Mouse (Mus musculus): ENCODE measurements around the gene Grin2d. TPM values are rescaled to one million over a fixed set of nuclear protein-coding genes. Genes with fewer than 3 reads are reported as not detected.
"Not testable (repeated sequence)": the region's sequence is repeated elsewhere in the genome, so short reads cannot be mapped to it uniquely, and the experiment has no call there.

Gene Grin2d
- polyA plus RNA-seq, 1 experiment from 2014 or later = 0.37 TPM

DNA sequence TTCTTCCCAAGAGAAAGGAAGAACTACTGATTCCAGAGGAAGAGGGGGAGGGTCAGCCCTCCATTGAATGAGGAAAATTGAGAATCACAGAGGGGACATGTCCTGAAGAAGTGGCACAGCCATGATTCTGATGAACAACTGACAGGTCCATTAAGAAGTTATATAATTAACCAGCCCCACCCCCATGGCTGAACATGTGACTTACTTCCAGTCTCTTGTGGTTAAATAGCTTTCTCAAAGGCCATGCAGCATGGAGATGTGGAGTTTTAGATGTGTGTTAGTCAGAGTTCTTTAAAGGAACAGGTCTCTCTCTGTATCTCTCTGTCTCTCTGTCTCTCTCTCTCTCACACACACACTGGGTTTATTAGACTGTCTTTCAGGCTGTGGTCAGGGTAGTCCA lies 30.2 kb upstream of the Grin2d start:
- Histone ChIP-seq H3K36me3 (ENCODE audit: control insufficient read depth, insufficient read depth, low read length) (peaks cover 12% of the 10 kb centered on the region; the same call in 1 of the 2 replicates), H3K4me3 (ENCODE audit: low read depth, low read length) (no peak overlapping the region), H3K27me3 (replicated peaks; ENCODE audit: control insufficient read depth, insufficient read depth, low read length) (no peaks in the 10 kb centered on the region), H3K4me2 (ENCODE audit: low read length) (no peak overlapping the region), H3K4me1 (replicated peaks; ENCODE audit: control insufficient read depth, insufficient read depth, low read length) (no peaks in the 10 kb centered on the region), H3K9me3 (ENCODE audit: control insufficient read depth, low read length) (no peaks in the 10 kb centered on the region), H3K9ac (ENCODE audit: low read length) (no peak overlapping the region), H3K27ac (ENCODE audit: low read depth) (no peak overlapping the region)
- ATAC-seq (replicated peaks; ENCODE audit: low FRiP score, low TSS enrichment, low read depth) (no peak), DNase-seq (ENCODE audit: low spot score) (no peak)

DNA sequence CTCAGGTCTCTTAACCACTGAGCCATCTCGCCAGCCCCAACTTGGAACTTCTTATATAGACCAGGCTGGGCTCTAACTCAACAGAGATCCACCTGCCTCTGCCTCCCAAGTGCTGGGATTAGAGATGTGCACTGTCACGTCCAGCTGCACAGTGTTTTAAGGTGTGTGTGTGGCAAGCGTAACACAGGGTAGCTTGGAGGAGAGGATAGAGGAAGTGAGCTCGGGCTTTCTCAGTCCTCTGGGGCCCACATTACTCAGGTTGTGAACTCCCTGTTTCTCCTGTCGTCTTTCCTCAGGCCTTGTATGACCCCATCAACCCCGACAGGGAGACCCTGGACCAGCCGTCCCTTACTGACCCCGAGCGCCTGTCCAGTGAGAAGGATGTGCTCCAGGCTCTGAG lies 28.4 kb upstream of the Grin2d start:
- WGBS = 89% methylated on average over 9 of the region's 9 CpGs
- DNase-seq (ENCODE audit: low spot score) = no peak

DNA sequence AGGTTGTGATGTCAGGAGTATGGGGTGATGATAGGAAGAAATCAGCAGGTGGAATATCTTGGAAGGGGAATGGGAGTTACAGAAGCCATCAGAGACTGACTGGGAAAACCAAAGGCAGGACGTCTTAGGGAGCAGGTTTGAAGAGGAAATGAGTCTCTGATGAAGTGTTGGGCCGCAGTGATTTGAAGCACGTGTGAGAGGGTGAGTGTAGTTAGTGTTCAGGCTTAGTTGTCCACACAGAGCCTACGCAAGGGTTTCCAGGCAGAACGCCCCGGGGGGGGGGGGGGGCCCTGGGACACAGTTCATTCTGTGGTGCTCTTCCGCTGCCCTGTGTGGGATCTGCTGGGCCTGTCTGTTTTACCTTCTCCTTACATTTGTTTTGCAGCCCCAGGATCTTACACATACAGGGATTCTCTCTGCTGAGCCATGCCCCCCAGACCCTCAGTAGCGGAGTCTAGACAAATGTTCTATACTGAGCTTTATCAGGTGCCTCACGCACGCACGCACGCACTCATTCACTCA lies 24.4 kb upstream of the Grin2d start:
- Histone ChIP-seq H3K4me2 (ENCODE audit: low read length) (no peak overlapping the region), H3K4me1 (replicated peaks; ENCODE audit: control insufficient read depth, insufficient read depth, low read length) (no peaks in the 10 kb centered on the region; the same call in 1 of the 2 replicates), H3K9ac (ENCODE audit: low read length) (no peak overlapping the region), H3K27me3 (replicated peaks; ENCODE audit: control insufficient read depth, insufficient read depth, low read length) (no peaks in the 10 kb centered on the region), H3K4me3 (ENCODE audit: low read depth, low read length) (no peak overlapping the region), H3K27ac (ENCODE audit: low read depth) (0 out of 2 replicates have a peak overlapping the region, but pooled peaks have one; percentile 27), H3K9me3 (ENCODE audit: control insufficient read depth, low read length) (no peaks in the 10 kb centered on the region), H3K36me3 (ENCODE audit: control insufficient read depth, insufficient read depth, low read length) (0 out of 2 replicates have a peak, but pooled peaks cover 7% of the 10 kb centered on the region)
- ATAC-seq (replicated peaks; ENCODE audit: low FRiP score, low TSS enrichment, low read depth) = no peak
- 75% methylated on average over 12 of the region's 12 CpGs for WGBS
- no peak for DNase-seq (ENCODE audit: low spot score)

More for the DNA sequence above, 28.4 kb upstream of the Grin2d start:
- Histone ChIP-seq H3K4me1 (replicated peaks; ENCODE audit: control insufficient read depth, insufficient read depth, low read length) (no peaks in the 10 kb centered on the region), H3K27me3 (replicated peaks; ENCODE audit: control insufficient read depth, insufficient read depth, low read length) (no peaks in the 10 kb centered on the region), H3K36me3 (ENCODE audit: control insufficient read depth, insufficient read depth, low read length) (peaks cover 12% of the 10 kb centered on the region; the same call in 1 of the 2 replicates), H3K27ac (ENCODE audit: low read depth) (no peak overlapping the region), H3K4me3 (ENCODE audit: low read depth, low read length) (no peak overlapping the region), H3K9ac (ENCODE audit: low read length) (no peak overlapping the region), H3K9me3 (ENCODE audit: control insufficient read depth, low read length) (no peaks in the 10 kb centered on the region), H3K4me2 (ENCODE audit: low read length) (no peak overlapping the region)
- no peak for ATAC-seq (replicated peaks; ENCODE audit: low FRiP score, low TSS enrichment, low read depth)

DNA sequence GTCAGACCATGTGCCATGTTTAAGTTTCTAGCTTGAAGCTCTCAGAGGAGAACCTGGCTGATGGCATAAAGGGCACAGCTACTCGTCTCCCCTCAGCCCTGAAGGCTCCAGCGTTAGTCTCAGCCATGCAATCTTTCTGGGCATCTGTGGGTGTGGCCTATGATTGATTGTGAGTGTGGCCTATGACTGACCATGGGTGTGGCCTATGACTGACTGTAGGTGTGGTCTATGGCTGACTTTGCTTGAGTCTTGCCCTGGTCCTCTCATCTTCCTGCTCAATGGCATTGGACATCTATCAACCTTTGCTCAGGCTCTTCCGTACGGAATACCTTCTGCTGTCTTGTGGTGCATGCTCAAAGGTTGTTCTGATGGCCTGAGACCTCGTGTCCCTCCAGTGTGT lies 23.4 kb upstream of the Grin2d start:
- 48% methylated on average over 5 of the region's 5 CpGs for WGBS
- Histone ChIP-seq H3K4me3 (ENCODE audit: low read depth, low read length) (no peak overlapping the region), H3K9ac (ENCODE audit: low read length) (no peak overlapping the region), H3K27ac (ENCODE audit: low read depth) (no peak overlapping the region), H3K27me3 (replicated peaks; ENCODE audit: control insufficient read depth, insufficient read depth, low read length) (no peaks in the 10 kb centered on the region), H3K36me3 (ENCODE audit: control insufficient read depth, insufficient read depth, low read length) (no peaks in the 10 kb centered on the region), H3K9me3 (ENCODE audit: control insufficient read depth, low read length) (no peaks in the 10 kb centered on the region), H3K4me1 (replicated peaks; ENCODE audit: control insufficient read depth, insufficient read depth, low read length) (no peaks in the 10 kb centered on the region; the same call in 1 of the 2 replicates), H3K4me2 (ENCODE audit: low read length) (no peak overlapping the region)
- DNase-seq (ENCODE audit: low spot score) (no peak), ATAC-seq (replicated peaks; ENCODE audit: low FRiP score, low TSS enrichment, low read depth) (no peak)

DNA sequence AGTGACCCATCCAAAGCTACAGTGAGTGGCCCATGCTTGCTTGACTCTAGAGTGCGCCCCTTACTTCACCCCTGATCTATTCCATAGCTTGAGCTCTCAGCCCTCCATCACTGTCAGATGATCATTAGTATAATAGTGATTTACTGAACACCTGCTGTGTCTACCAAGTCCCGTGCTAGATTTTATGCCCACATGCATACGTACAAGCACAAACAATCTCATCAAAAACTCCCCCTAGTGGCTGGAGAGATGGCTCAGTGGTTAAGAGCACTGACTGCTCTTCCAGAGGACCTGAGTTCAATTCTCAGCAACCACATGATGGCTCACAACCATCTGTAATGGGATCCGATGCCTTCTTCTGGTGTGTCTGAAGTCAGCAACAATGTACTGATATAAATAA lies 19.9 kb upstream of the Grin2d start:
- not testable (repeated sequence) for H3K9me3 ChIP-seq (ENCODE audit: control insufficient read depth, low read length); ATAC-seq (replicated peaks; ENCODE audit: low FRiP score, low TSS enrichment, low read depth); H3K27ac ChIP-seq (ENCODE audit: low read depth); H3K9ac ChIP-seq (ENCODE audit: low read length); H3K27me3 ChIP-seq (replicated peaks; ENCODE audit: control insufficient read depth, insufficient read depth, low read length); H3K36me3 ChIP-seq (ENCODE audit: control insufficient read depth, insufficient read depth, low read length); DNase-seq (ENCODE audit: low spot score); H3K4me1 ChIP-seq (replicated peaks; ENCODE audit: control insufficient read depth, insufficient read depth, low read length); H3K4me3 ChIP-seq (ENCODE audit: low read depth, low read length)
- 63% methylated on average over 4 of the region's 4 CpGs for WGBS
- peak overlapping the region; percentile 78 for H3K4me2 ChIP-seq (ENCODE audit: low read length)

DNA sequence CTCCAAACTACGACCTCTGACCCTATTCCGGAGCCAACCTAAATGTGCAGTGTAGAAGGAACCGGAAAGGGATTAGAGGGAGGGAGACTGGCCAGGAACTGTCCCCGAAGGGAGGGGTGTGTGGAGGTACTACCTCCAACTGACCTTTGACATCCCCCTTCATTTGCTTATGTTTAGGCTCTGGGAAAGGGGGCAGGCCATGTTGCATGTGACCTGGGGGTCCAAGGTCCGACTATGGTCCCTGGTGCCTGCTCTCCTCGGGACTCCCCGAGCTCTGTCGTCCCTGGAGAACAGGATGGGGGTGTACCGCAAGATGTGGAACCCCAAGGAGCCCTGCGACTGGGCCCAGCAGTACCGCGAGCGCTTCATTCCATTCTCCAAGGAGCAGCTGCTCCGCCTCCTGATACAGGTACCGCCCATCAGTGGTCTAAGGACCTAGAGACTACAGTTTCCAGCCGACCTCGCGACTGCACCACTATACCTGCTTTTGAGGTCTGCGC lies 19.1 kb upstream of the Grin2d start:
- DNase-seq (ENCODE audit: low spot score) (peak; percentile 82), ATAC-seq (replicated peaks; ENCODE audit: low FRiP score, low TSS enrichment, low read depth) (peak; percentile 75)
- no peaks in the 10 kb centered on the region; the same call in 1 of the 2 replicates for H3K4me1 ChIP-seq (replicated peaks; ENCODE audit: control insufficient read depth, insufficient read depth, low read length)
- H3K9ac ChIP-seq (ENCODE audit: low read length) = peak overlapping the region; percentile 64
- no peaks in the 10 kb centered on the region for H3K36me3 ChIP-seq (ENCODE audit: control insufficient read depth, insufficient read depth, low read length)
- H3K27me3 ChIP-seq (replicated peaks; ENCODE audit: control insufficient read depth, insufficient read depth, low read length) = no peaks in the 10 kb centered on the region
- H3K9me3 ChIP-seq (ENCODE audit: control insufficient read depth, low read length) = no peaks in the 10 kb centered on the region
- peak overlapping the region; percentile 78 for H3K4me2 ChIP-seq (ENCODE audit: low read length)
- peak overlapping the region; percentile 76 for H3K27ac ChIP-seq (ENCODE audit: low read depth)
- 2% methylated on average over 19 of the region's 19 CpGs for WGBS
- peak overlapping the region; percentile 57 for H3K4me3 ChIP-seq (ENCODE audit: low read depth, low read length)

DNA sequence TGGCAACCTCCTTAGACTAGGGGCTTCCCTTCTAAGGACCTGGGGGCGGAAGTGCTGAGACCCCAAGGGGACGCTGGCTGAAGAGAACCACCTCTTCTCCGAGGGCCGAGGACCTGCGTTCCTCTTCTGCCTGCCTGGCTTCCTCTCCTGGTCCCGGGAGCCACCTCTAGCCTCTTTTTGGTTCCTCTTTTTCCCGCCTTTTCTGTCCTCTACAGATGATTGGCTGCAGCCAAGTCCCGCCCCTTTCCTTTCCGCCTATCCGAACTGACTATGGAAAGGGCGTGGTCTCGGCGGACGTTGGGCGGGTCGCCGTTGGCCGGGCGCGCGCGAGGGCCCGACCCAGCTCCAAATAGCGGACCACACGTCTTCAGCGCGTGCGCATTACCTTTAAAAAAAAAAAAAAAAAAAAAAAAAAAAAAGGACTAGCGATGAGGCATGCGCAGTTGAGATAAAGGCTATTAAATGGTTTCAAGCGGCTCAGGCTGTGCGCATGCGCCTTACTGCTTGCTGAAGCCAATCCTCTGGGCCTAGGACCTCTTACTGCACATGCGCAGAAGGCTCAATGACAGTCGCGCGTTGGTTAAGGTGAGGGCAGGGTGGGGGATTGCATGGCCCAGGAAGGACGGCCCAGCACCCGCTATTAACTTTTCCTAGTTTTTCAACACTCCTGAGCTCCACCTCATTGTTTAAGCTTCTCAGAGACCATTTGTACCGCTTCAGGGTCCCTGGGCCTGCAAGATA lies 18.5 kb upstream of the Grin2d start, which contains the start of the genes Syngr4 and Tmem143:
Gene Syngr4, minus strand, starts transcription at position 198 of the 741 bp plus-strand sequence.
Gene Tmem143, plus strand, starts transcription at position 425 of the 741 bp plus-strand sequence.
- 2% methylated on average over 40 of the region's 40 CpGs for WGBS
- peak within 1 kb of the TSS; percentile 78 for H3K4me2 ChIP-seq (ENCODE audit: low read length)

DNA sequence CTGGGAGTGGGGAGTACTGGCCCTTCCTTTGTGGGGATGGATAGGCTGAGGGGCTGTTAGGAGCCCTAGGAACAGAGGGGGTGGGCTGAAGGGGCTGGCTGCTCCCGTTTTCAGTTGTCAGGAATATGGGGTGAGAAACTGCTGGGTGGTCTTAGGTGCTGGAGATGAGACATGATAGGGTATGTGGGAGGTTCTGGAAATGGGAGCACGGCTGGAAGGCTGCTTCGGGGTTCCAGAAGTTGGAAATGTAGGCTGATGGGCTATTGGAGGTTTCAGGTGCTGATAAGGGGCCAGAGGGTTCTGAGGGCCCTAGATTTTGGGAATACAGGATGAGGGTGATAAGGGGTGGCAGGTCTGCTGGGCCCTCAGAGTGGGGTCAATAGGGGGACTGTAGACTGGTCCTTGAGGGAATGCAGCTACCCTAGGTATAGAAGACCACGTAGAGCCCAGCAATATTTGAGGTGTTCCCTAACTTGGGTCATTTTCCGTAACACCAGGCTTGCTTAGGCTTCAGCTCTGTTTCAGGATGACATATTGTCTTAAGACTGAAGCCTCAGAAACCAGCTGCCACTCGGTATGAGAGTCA lies 17.8 kb upstream of the Grin2d start:
- H3K9me3 ChIP-seq (ENCODE audit: control insufficient read depth, low read length) = no peaks in the 10 kb centered on the region
- H3K4me1 ChIP-seq (replicated peaks; ENCODE audit: control insufficient read depth, insufficient read depth, low read length) = no peaks in the 10 kb centered on the region; the same call in 1 of the 2 replicates
- no peaks in the 10 kb centered on the region for H3K36me3 ChIP-seq (ENCODE audit: control insufficient read depth, insufficient read depth, low read length)
- 71% methylated on average over 6 of the region's 6 CpGs for WGBS
- H3K4me2 ChIP-seq (ENCODE audit: low read length) = peak overlapping the region; percentile 78
- H3K27me3 ChIP-seq (replicated peaks; ENCODE audit: control insufficient read depth, insufficient read depth, low read length) = no peaks in the 10 kb centered on the region
- ATAC-seq (replicated peaks; ENCODE audit: low FRiP score, low TSS enrichment, low read depth) = peak; percentile 18; the same call in 1 of the 2 replicates
- 0 out of 2 replicates have a peak overlapping the region, but pooled peaks have one; percentile 57 for H3K27ac ChIP-seq (ENCODE audit: low read depth)
- peak overlapping the region; percentile 57 for H3K4me3 ChIP-seq (ENCODE audit: low read depth, low read length)
- no peak overlapping the region for H3K9ac ChIP-seq (ENCODE audit: low read length)
- no peak for DNase-seq (ENCODE audit: low spot score)

More for the DNA sequence above, 18.5 kb upstream of the Grin2d start, which contains the start of the genes Syngr4 and Tmem143:
- peak within 1 kb of the TSS; percentile 76 for H3K27ac ChIP-seq (ENCODE audit: low read depth)
- no peaks in the 10 kb centered on the region for H3K9me3 ChIP-seq (ENCODE audit: control insufficient read depth, low read length)
- ATAC-seq (replicated peaks; ENCODE audit: low FRiP score, low TSS enrichment, low read depth) (peak; percentile 86), DNase-seq (ENCODE audit: low spot score) (peak; percentile 93)
- H3K36me3 ChIP-seq (ENCODE audit: control insufficient read depth, insufficient read depth, low read length) = no peaks in the 10 kb centered on the region
- peak within 1 kb of the TSS; percentile 64 for H3K9ac ChIP-seq (ENCODE audit: low read length)
- no peaks in the 10 kb centered on the region for H3K27me3 ChIP-seq (replicated peaks; ENCODE audit: control insufficient read depth, insufficient read depth, low read length)
- peak within 1 kb of the TSS; percentile 57 for H3K4me3 ChIP-seq (ENCODE audit: low read depth, low read length)
- H3K4me1 ChIP-seq (replicated peaks; ENCODE audit: control insufficient read depth, insufficient read depth, low read length) = no peaks in the 10 kb centered on the region; the same call in 1 of the 2 replicates

All from intestine, embryonic 14.5 days (tissue).